Mouse (Mus musculus): ENCODE data around the gene Cdnf. TPM values are rescaled to one million over a fixed set of nuclear protein-coding genes. Genes with fewer than 3 reads are reported as not detected.

Cdnf gene
- total and polyA plus RNA-seq, 2 experiments, result 0.46 TPM; not detected in 1

DNA sequence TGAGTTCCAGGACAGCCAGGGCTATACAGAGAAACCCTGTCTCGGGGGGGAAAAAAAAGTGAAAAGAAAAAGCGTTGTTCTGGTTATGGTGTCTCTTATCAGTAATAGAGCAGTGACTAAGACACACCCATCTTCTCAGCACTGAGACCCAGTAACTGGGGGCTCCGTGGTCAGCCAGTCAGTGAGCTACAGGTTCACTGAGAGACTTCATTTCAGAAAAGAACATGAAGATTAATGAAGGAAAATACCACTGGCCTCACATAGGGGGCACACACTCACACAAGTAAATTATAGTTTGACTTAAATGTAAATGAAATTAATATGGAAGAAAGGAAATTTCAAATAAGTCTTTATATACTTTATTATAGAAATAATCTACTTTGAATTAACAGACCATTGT, 32.6 kb upstream of the Cdnf start:
- H3K4me1 ChIP-seq (ENCODE audit: control insufficient read depth, insufficient read depth, low read length), result peaks cover 5% of the 10 kb centered on the region; the same call in 1 of the 2 replicates
- no peaks in the 10 kb centered on the region for H3K36me3 ChIP-seq (ENCODE audit: control insufficient read depth, insufficient read depth, low read length)
- DNase-seq (ENCODE audit: extremely low read depth, low read depth, low spot score), result no peak
- no peak overlapping the region for H3K9ac ChIP-seq (ENCODE audit: low read depth, low read length)
- H3K79me2 ChIP-seq (ENCODE audit: control insufficient read depth, insufficient read depth, low read length), result no peaks in the 10 kb centered on the region
- no peak overlapping the region for H3K4me3 ChIP-seq (ENCODE audit: insufficient read depth, low read depth, low read length)
- 82% methylated on average over 3 of the region's 3 CpGs for WGBS
- no peaks in the 10 kb centered on the region for H3K27me3 ChIP-seq (ENCODE audit: control insufficient read depth, insufficient read depth, low read length)
- TF ChIP-seq POLR2A (IDR thresholded peaks at IDR 0.05; ENCODE audit: extremely low read depth, insufficient read depth, low read length), result no peak
- no peak for TF ChIP-seq CTCF (IDR thresholded peaks at IDR 0.05; ENCODE audit: low read depth, low read length)
- no peak overlapping the region for H3K27ac ChIP-seq (replicated peaks; ENCODE audit: insufficient read depth, low read depth, low read length)

DNA sequence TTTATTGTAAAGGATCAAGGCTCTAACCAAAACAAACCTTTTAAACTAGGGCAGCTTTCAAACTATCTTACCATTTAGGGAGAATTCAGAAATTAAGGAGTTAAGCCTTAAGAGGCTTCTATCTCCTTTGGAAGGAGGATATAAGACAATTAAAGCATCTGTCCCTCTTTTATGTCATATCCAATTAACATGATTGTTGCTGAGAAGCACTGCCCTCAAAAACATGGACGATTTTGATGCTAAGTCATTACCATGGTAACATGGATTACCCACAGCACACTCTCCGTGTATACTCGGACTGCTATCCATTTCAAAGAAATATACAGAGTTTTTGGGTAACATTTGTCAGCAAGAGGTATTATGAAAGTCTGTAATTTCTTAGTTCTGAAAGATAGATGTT, 23.0 kb upstream of the Cdnf start:
- Histone ChIP-seq H3K27me3 (ENCODE audit: control insufficient read depth, insufficient read depth, low read length) (no peaks in the 10 kb centered on the region), H3K27ac (replicated peaks; ENCODE audit: insufficient read depth, low read depth, low read length) (no peak overlapping the region), H3K4me1 (ENCODE audit: control insufficient read depth, insufficient read depth, low read length) (no peaks in the 10 kb centered on the region), H3K9ac (ENCODE audit: low read depth, low read length) (no peak overlapping the region), H3K79me2 (ENCODE audit: control insufficient read depth, insufficient read depth, low read length) (no peaks in the 10 kb centered on the region), H3K4me3 (ENCODE audit: insufficient read depth, low read depth, low read length) (no peak overlapping the region), H3K36me3 (ENCODE audit: control insufficient read depth, insufficient read depth, low read length) (peaks cover 40% of the 10 kb centered on the region)
- DNase-seq (ENCODE audit: extremely low read depth, low read depth, low spot score), result no peak
- WGBS, result 87% methylated on average over 3 of the region's 3 CpGs
- no peak for TF ChIP-seq POLR2A (IDR thresholded peaks at IDR 0.05; ENCODE audit: extremely low read depth, insufficient read depth, low read length)
- TF ChIP-seq CTCF (IDR thresholded peaks at IDR 0.05; ENCODE audit: low read depth, low read length), result no peak

DNA sequence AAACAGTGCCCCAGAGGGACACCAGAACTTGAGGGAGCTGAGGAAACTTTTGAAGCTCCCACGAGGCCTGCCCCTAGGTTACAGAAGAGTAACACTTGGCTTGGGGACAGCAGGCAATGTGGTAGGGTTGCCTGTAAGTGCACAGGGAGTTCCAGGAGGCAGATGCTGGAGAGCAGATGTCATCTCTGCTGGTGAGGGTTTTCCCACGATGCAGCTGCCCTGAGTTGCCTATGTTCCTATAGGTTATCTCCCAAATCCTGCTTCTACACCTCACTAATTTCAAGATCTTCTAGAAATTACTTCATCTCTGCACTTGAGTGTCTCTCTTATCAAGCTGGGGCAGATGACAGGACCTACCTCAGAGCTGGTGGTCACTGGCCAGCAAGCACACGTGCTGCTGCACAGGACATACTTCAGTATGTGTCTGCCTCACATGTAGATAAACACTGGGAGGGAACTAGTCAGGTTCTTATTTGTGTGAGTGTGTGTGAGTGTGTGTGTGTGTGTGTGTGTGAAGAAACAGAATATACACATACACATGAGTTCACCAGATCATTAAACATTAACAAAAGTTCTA, 18.9 kb upstream of the Cdnf start:
- WGBS, result 89% methylated on average over 3 of the region's 3 CpGs

DNA sequence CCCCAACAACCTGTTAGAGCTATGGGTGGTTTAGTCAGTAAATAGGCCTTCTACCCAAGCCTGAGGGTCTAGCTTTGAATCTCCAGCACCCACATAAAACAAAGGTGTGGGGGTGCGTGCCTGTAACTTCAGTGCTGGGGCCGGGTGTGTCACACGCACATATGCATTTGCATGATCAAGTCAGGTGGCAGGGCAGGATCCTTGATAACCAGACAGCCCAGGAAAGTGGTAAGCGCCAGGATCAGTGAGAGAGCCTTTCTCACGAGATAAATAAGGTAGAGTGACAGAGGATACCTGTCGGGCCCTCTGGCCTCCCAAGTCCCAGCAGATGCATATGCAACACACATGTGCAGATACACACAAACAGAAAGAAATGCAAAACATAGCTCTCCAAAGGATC, 13.3 kb upstream of the Cdnf start:
- Histone ChIP-seq H3K27me3 (ENCODE audit: control insufficient read depth, insufficient read depth, low read length) (no peaks in the 10 kb centered on the region), H3K4me3 (ENCODE audit: insufficient read depth, low read depth, low read length) (no peak overlapping the region), H3K36me3 (ENCODE audit: control insufficient read depth, insufficient read depth, low read length) (peaks cover 39% of the 10 kb centered on the region), H3K9ac (ENCODE audit: low read depth, low read length) (no peak overlapping the region), H3K4me1 (ENCODE audit: control insufficient read depth, insufficient read depth, low read length) (no peaks in the 10 kb centered on the region), H3K27ac (replicated peaks; ENCODE audit: insufficient read depth, low read depth, low read length) (no peak overlapping the region), H3K79me2 (ENCODE audit: control insufficient read depth, insufficient read depth, low read length) (no peaks in the 10 kb centered on the region)
- no peak for DNase-seq (ENCODE audit: extremely low read depth, low read depth, low spot score)
- TF ChIP-seq CTCF (IDR thresholded peaks at IDR 0.05; ENCODE audit: low read depth, low read length), result no peak
- no peak for TF ChIP-seq POLR2A (IDR thresholded peaks at IDR 0.05; ENCODE audit: extremely low read depth, insufficient read depth, low read length)
- WGBS, result 96% methylated on average over 6 of the region's 6 CpGs

More for the DNA sequence above, 18.9 kb upstream of the Cdnf start:
- DNase-seq (ENCODE audit: extremely low read depth, low read depth, low spot score), result no peak
- no peaks in the 10 kb centered on the region for H3K4me1 ChIP-seq (ENCODE audit: control insufficient read depth, insufficient read depth, low read length)
- H3K4me3 ChIP-seq (ENCODE audit: insufficient read depth, low read depth, low read length), result no peak overlapping the region
- no peak overlapping the region for H3K27ac ChIP-seq (replicated peaks; ENCODE audit: insufficient read depth, low read depth, low read length)
- TF ChIP-seq POLR2A (IDR thresholded peaks at IDR 0.05; ENCODE audit: extremely low read depth, insufficient read depth, low read length) (no peak), CTCF (IDR thresholded peaks at IDR 0.05; ENCODE audit: low read depth, low read length) (no peak)
- no peaks in the 10 kb centered on the region for H3K27me3 ChIP-seq (ENCODE audit: control insufficient read depth, insufficient read depth, low read length)
- H3K36me3 ChIP-seq (ENCODE audit: control insufficient read depth, insufficient read depth, low read length), result peaks cover 66% of the 10 kb centered on the region
- H3K79me2 ChIP-seq (ENCODE audit: control insufficient read depth, insufficient read depth, low read length), result no peaks in the 10 kb centered on the region
- H3K9ac ChIP-seq (ENCODE audit: low read depth, low read length), result no peak overlapping the region

DNA sequence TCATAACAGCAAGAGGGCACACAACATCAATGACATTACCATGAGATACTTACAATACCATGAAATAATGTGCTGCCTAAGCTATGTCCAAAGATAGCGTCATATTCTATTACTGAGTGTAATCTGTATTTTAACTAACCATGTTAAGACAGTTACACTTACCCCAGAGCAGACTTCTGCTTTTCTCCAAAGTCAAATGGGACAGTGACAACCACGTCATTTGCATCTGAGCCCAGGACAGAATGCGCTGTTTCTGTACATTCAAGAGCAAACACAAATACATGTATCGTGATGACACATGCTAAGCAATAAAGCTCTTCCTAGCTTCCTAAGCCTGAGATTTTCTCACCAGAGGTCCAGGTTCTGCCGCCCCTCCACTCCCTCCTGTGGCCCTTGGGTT, 11.9 kb upstream of the Cdnf start:
- no peak for TF ChIP-seq CTCF (IDR thresholded peaks at IDR 0.05; ENCODE audit: low read depth, low read length)
- TF ChIP-seq POLR2A (IDR thresholded peaks at IDR 0.05; ENCODE audit: extremely low read depth, insufficient read depth, low read length), result no peak
- Histone ChIP-seq H3K4me1 (ENCODE audit: control insufficient read depth, insufficient read depth, low read length) (no peaks in the 10 kb centered on the region), H3K9ac (ENCODE audit: low read depth, low read length) (no peak overlapping the region), H3K36me3 (ENCODE audit: control insufficient read depth, insufficient read depth, low read length) (peaks cover 27% of the 10 kb centered on the region), H3K79me2 (ENCODE audit: control insufficient read depth, insufficient read depth, low read length) (no peaks in the 10 kb centered on the region), H3K27me3 (ENCODE audit: control insufficient read depth, insufficient read depth, low read length) (no peaks in the 10 kb centered on the region), H3K27ac (replicated peaks; ENCODE audit: insufficient read depth, low read depth, low read length) (no peak overlapping the region), H3K4me3 (ENCODE audit: insufficient read depth, low read depth, low read length) (no peak overlapping the region)
- WGBS, result 97% methylated on average over 5 of the region's 5 CpGs
- no peak for DNase-seq (ENCODE audit: extremely low read depth, low read depth, low spot score)

DNA sequence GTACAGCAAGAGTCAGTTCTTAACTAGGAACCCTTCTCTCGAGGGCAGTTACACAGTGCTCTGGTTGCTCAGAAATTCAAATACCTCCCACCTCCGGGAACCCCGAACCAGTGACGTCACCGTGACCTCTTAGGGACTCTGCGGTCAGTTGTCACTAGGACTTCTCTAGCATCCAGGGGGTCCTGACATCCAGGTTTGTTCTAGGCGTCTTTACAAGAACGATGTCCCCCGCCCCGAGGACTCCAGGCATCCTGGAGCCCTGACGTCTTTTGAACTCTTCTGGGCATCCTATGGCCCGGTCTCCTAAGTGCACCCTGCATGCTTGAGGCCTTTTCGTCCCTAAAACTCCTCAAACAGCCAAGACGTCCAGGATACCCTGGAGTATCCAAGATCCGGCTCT, 754 bp upstream of the Cdnf start:
- Histone ChIP-seq H3K79me2 (ENCODE audit: control insufficient read depth, insufficient read depth, low read length) (no peaks in the 10 kb centered on the region; the same call in 1 of the 2 replicates), H3K36me3 (ENCODE audit: control insufficient read depth, insufficient read depth, low read length) (peaks cover 14% of the 10 kb centered on the region; the same call in 1 of the 2 replicates), H3K27ac (replicated peaks; ENCODE audit: insufficient read depth, low read depth, low read length) (0 out of 2 replicates have a peak overlapping the region, but pooled peaks have one; percentile 24), H3K4me1 (ENCODE audit: control insufficient read depth, insufficient read depth, low read length) (peaks cover 4% of the 10 kb centered on the region; the same call in 1 of the 2 replicates), H3K27me3 (ENCODE audit: control insufficient read depth, insufficient read depth, low read length) (no peaks in the 10 kb centered on the region), H3K4me3 (ENCODE audit: insufficient read depth, low read depth, low read length) (peak overlapping the region; percentile 78), H3K9ac (ENCODE audit: low read depth, low read length) (peak overlapping the region; percentile 75)
- WGBS, result under 1% methylated on average over 15 of the region's 15 CpGs
- TF ChIP-seq POLR2A (IDR thresholded peaks at IDR 0.05; ENCODE audit: extremely low read depth, insufficient read depth, low read length), result no peak
- TF ChIP-seq CTCF (IDR thresholded peaks at IDR 0.05; ENCODE audit: low read depth, low read length), result no peak
- peak; percentile 15 for DNase-seq (ENCODE audit: extremely low read depth, low read depth, low spot score)
